Mouse (Mus musculus): Measurements from ENCODE around the gene Epha1. TPM values are rescaled to one million over a fixed set of nuclear protein-coding genes. Genes with fewer than 3 reads are reported as not detected.

The Epha1 gene
- total RNA-seq, 2 experiments from 2014 or later = not detected

GRCm38 (mm10) chr6:42375131-42375530, 2.1 kb upstream of the Epha1 start:
- no peak for ATAC-seq (replicated peaks; ENCODE audit: low FRiP score, poor library complexity, severe bottlenecking)

GRCm38 (mm10) chr6:42374701-42375100, 1.6 kb upstream of the Epha1 start:
- no peak for ATAC-seq (replicated peaks; ENCODE audit: low FRiP score, poor library complexity, severe bottlenecking)

GRCm38 (mm10) chr6:42373669-42374430, 782 bp upstream of the Epha1 start:
- no peak for ATAC-seq (replicated peaks; ENCODE audit: low FRiP score, poor library complexity, severe bottlenecking)

GRCm38 (mm10) chr6:42372421-42372815, 650 bp downstream of the Epha1 start:
- ATAC-seq (replicated peaks; ENCODE audit: low FRiP score, poor library complexity, severe bottlenecking) = no peak

GRCm38 (mm10) chr6:42372001-42372400, 1.1 kb downstream of the Epha1 start:
- ATAC-seq (replicated peaks; ENCODE audit: low FRiP score, poor library complexity, severe bottlenecking) = no peak

GRCm38 (mm10) chr6:42370630-42371363, 2.3 kb downstream of the Epha1 start:
- no peak for ATAC-seq (replicated peaks; ENCODE audit: low FRiP score, poor library complexity, severe bottlenecking)

GRCm38 (mm10) chr6:42369870-42370269, 3.2 kb downstream of the Epha1 start:
- ATAC-seq (replicated peaks; ENCODE audit: low FRiP score, poor library complexity, severe bottlenecking) = no peak

- no peak for ATAC-seq (replicated peaks; ENCODE audit: low FRiP score, poor library complexity, severe bottlenecking)
Measured at GRCm38 (mm10) chr6:42365215-42365614, 7.9 kb downstream of the Epha1 start.

GRCm38 (mm10) chr6:42364607-42365006, 8.5 kb downstream of the Epha1 start:
- ATAC-seq (replicated peaks; ENCODE audit: low FRiP score, poor library complexity, severe bottlenecking) = no peak

GRCm38 (mm10) chr6:42364066-42364465, 9.0 kb downstream of the Epha1 start:
- ATAC-seq (replicated peaks; ENCODE audit: low FRiP score, poor library complexity, severe bottlenecking) = no peak

GRCm38 (mm10) chr6:42362974-42363373, 10.1 kb downstream of the Epha1 start:
- no peak for ATAC-seq (replicated peaks; ENCODE audit: low FRiP score, poor library complexity, severe bottlenecking)

GRCm38 (mm10) chr6:42362497-42362896, 10.6 kb downstream of the Epha1 start:
- ATAC-seq (replicated peaks; ENCODE audit: low FRiP score, poor library complexity, severe bottlenecking) = no peak

- ATAC-seq (replicated peaks; ENCODE audit: low FRiP score, poor library complexity, severe bottlenecking) = no peak
Measured at GRCm38 (mm10) chr6:42362074-42362473, 11.0 kb downstream of the Epha1 start.

- ATAC-seq (replicated peaks; ENCODE audit: low FRiP score, poor library complexity, severe bottlenecking) = no peak
Measured at GRCm38 (mm10) chr6:42361041-42361895, 11.8 kb downstream of the Epha1 start.

GRCm38 (mm10) chr6:42360231-42360840, 12.7 kb downstream of the Epha1 start:
- ATAC-seq (replicated peaks; ENCODE audit: low FRiP score, poor library complexity, severe bottlenecking) = no peak

- no peak for ATAC-seq (replicated peaks; ENCODE audit: low FRiP score, poor library complexity, severe bottlenecking)
Measured at GRCm38 (mm10) chr6:42359364-42360147, 13.5 kb downstream of the Epha1 start.

GRCm38 (mm10) chr6:42358901-42359300, 14.2 kb downstream of the Epha1 start:
- ATAC-seq (replicated peaks; ENCODE audit: low FRiP score, poor library complexity, severe bottlenecking) = no peak

GRCm38 (mm10) chr6:42357901-42358300, 15.2 kb downstream of the Epha1 start:
- ATAC-seq (replicated peaks; ENCODE audit: low FRiP score, poor library complexity, severe bottlenecking) = no peak

GRCm38 (mm10) chr6:42356913-42357312, 16.2 kb downstream of the Epha1 start:
- ATAC-seq (replicated peaks; ENCODE audit: low FRiP score, poor library complexity, severe bottlenecking) = no peak

Measured in erythroblast, adult 5-6 weeks (primary cell).